Mouse (Mus musculus) hindbrain, embryonic 13.5 days (tissue): ENCODE results near the gene Dnah12. TPM values are rescaled to one million over a fixed set of nuclear protein-coding genes. Genes with fewer than 3 reads are reported as not detected.

Source experiments
- ATAC-seq: fragments of 200-750 bp; cut with Nextera tagmentation; 2 replicates; pipeline ENCODE4 v1.8.0; 2017; ENCODE audit warnings: moderate TSS enrichment; ENCODE audit not compliant: low FRiP score
- H3K27ac ChIP-seq: fragments of 300-500 bp; sonication (generic); 2 replicates; pipeline ENCODE4 v1.5.1; 2015; ENCODE audit warnings: inconsistent platforms, mild to moderate bottlenecking, moderate library complexity
- H3K27me3 ChIP-seq: fragments of 300-500 bp; sonication (generic); 2 replicates; pipeline ENCODE4 v1.6.1; 2015; ENCODE audit warnings: mild to moderate bottlenecking, inconsistent platforms
- H3K36me3 ChIP-seq: fragments of 300-500 bp; sonication (generic); 2 replicates; pipeline ENCODE4 v1.6.1; 2015; ENCODE audit warnings: mild to moderate bottlenecking, inconsistent platforms
- H3K4me1 ChIP-seq: fragments of 300-500 bp; sonication (generic); replicated peaks from 2 replicates; pipeline ENCODE4 v1.6.1; 2015; ENCODE audit warnings: inconsistent platforms
- H3K4me2 ChIP-seq: fragments of 300-500 bp; sonication (generic); 2 replicates; pipeline ENCODE4 v1.6.1; 2015; ENCODE audit warnings: inconsistent platforms, mild to moderate bottlenecking, moderate library complexity
- H3K4me3 ChIP-seq: fragments of 300-500 bp; sonication (generic); 2 replicates; pipeline ENCODE4 v1.5.1; 2015; ENCODE audit warnings: mild to moderate bottlenecking, inconsistent platforms
- H3K9ac ChIP-seq: fragments of 300-500 bp; sonication (generic); 2 replicates; pipeline ENCODE4 v1.6.1; 2015; ENCODE audit warnings: mild to moderate bottlenecking, inconsistent platforms
- H3K9me3 ChIP-seq: fragments of 300-500 bp; sonication (generic); 2 replicates; pipeline ENCODE4 v1.6.1; 2016; ENCODE audit warnings: inconsistent platforms
- WGBS: fragments of 180-500 bp; shearing (Covaris S2); methylation state at CpG from one replicate; pipeline ENCODE4 v1.1.7; 2015; 5-methylcytosine and 5-hydroxymethylcytosine counted together
- polyA plus RNA-seq: library from polyadenylated mRNA; unstranded; fragments of >200 nt; fragmentation: Nextera tagmentation; extraction: Ambion mirVana; gene quantifications from 2 replicates; pipeline ENCODE4 v1.2.1, GENCODE M21; 2015

The Dnah12 gene
- 0.08 and 0.09 TPM in 2 replicates for polyA plus RNA-seq

- H3K4me1 ChIP-seq = no peaks in the 10 kb centered on the region
- H3K9me3 ChIP-seq = no peaks in the 10 kb centered on the region
- H3K4me2 ChIP-seq = no peak within 1 kb of the TSS
- H3K36me3 ChIP-seq = no peaks in the 10 kb centered on the region
- H3K27ac ChIP-seq = no peak within 1 kb of the TSS
- no peaks in the 10 kb centered on the region for H3K27me3 ChIP-seq
- ATAC-seq = no peak
- H3K9ac ChIP-seq = no peak within 1 kb of the TSS
- 89% methylated on average over 3 of the region's 3 CpGs for WGBS
- no peak within 1 kb of the TSS for H3K4me3 ChIP-seq
Observed at GRCm38 (mm10) chr14:26692974-26693373, at the start of gene Dnah12. Dnah12 (plus strand) TSS chr14:26693274.

- 49% methylated on average over 5 of the region's 5 CpGs for WGBS
- Histone ChIP-seq H3K4me1 (peaks cover 15% of the 10 kb centered on the region), H3K9me3 (no peaks in the 10 kb centered on the region), H3K27ac (peak overlapping the region; percentile 70), H3K9ac (no peak overlapping the region), H3K27me3 (no peaks in the 10 kb centered on the region), H3K36me3 (peaks cover 20% of the 10 kb centered on the region), H3K4me3 (peak overlapping the region; percentile 9; the same call in 1 of the 2 replicates), H3K4me2 (peak overlapping the region; percentile 37)
- ATAC-seq = no peak
Observed at GRCm38 (mm10) chr14:26645989-26646650, 47.0 kb upstream of the Dnah12 start.

GRCm38 (mm10) chr14:26647811-26648210 is 45.3 kb upstream of the Dnah12 start:
- 86% methylated on average over 2 of the region's 2 CpGs for WGBS
- Histone ChIP-seq H3K9ac (no peak overlapping the region), H3K4me2 (no peak overlapping the region), H3K27me3 (no peaks in the 10 kb centered on the region), H3K4me3 (no peak overlapping the region), H3K36me3 (peaks cover 26% of the 10 kb centered on the region), H3K27ac (no peak overlapping the region), H3K4me1 (peaks cover 12% of the 10 kb centered on the region), H3K9me3 (no peaks in the 10 kb centered on the region)
- no peak for ATAC-seq

- no peaks in the 10 kb centered on the region for H3K9me3 ChIP-seq
- H3K27ac ChIP-seq = no peak overlapping the region
- no peaks in the 10 kb centered on the region for H3K27me3 ChIP-seq
- no peak overlapping the region for H3K4me2 ChIP-seq
- 0 out of 2 replicates have a peak, but pooled peaks cover 2% of the 10 kb centered on the region for H3K4me1 ChIP-seq
- peaks cover 56% of the 10 kb centered on the region for H3K36me3 ChIP-seq
- no peak for ATAC-seq
- H3K9ac ChIP-seq = no peak overlapping the region
- no peak overlapping the region for H3K4me3 ChIP-seq
Observed at GRCm38 (mm10) chr14:26651901-26652300, 41.2 kb upstream of the Dnah12 start.

- no peaks in the 10 kb centered on the region for H3K4me1 ChIP-seq
- no peak for ATAC-seq
- no peak overlapping the region for H3K4me3 ChIP-seq
- H3K4me2 ChIP-seq = no peak overlapping the region
- no peaks in the 10 kb centered on the region for H3K9me3 ChIP-seq
- no peak overlapping the region for H3K9ac ChIP-seq
- no peaks in the 10 kb centered on the region for H3K27me3 ChIP-seq
- H3K36me3 ChIP-seq = peaks cover 50% of the 10 kb centered on the region
- no peak overlapping the region for H3K27ac ChIP-seq
Observed at GRCm38 (mm10) chr14:26658178-26658577, 34.9 kb upstream of the Dnah12 start.

GRCm38 (mm10) chr14:26660233-26660632 is 32.8 kb upstream of the Dnah12 start:
- 100% methylated on average over 1 of the region's 1 CpGs for WGBS
- Histone ChIP-seq H3K9ac (no peak overlapping the region), H3K4me3 (no peak overlapping the region), H3K27me3 (no peaks in the 10 kb centered on the region), H3K36me3 (peaks cover 43% of the 10 kb centered on the region), H3K9me3 (no peaks in the 10 kb centered on the region), H3K4me1 (no peaks in the 10 kb centered on the region), H3K27ac (no peak overlapping the region), H3K4me2 (no peak overlapping the region)
- ATAC-seq = no peak

- no peak for ATAC-seq
- no peak overlapping the region for H3K4me3 ChIP-seq
- peaks cover 16% of the 10 kb centered on the region for H3K4me1 ChIP-seq
- no peak overlapping the region for H3K4me2 ChIP-seq
- no peaks in the 10 kb centered on the region for H3K9me3 ChIP-seq
- H3K27me3 ChIP-seq = no peaks in the 10 kb centered on the region
- 97% methylated on average over 3 of the region's 3 CpGs for WGBS
- no peak overlapping the region for H3K27ac ChIP-seq
- no peak overlapping the region for H3K9ac ChIP-seq
- H3K36me3 ChIP-seq = peaks cover 42% of the 10 kb centered on the region
Observed at GRCm38 (mm10) chr14:26662016-26662415, 31.1 kb upstream of the Dnah12 start.

- ATAC-seq = no peak
- H3K9me3 ChIP-seq = no peaks in the 10 kb centered on the region
- no peak overlapping the region for H3K27ac ChIP-seq
- H3K36me3 ChIP-seq = peaks cover 38% of the 10 kb centered on the region
- H3K27me3 ChIP-seq = no peaks in the 10 kb centered on the region
- no peak overlapping the region for H3K9ac ChIP-seq
- no peak overlapping the region for H3K4me2 ChIP-seq
- H3K4me3 ChIP-seq = no peak overlapping the region
- 92% methylated on average over 2 of the region's 2 CpGs for WGBS
- H3K4me1 ChIP-seq = peaks cover 20% of the 10 kb centered on the region
Observed at GRCm38 (mm10) chr14:26662488-26662887, 30.6 kb upstream of the Dnah12 start.

GRCm38 (mm10) chr14:26663851-26664250 is 29.2 kb upstream of the Dnah12 start:
- H3K27ac ChIP-seq = no peak overlapping the region
- H3K36me3 ChIP-seq = peaks cover 29% of the 10 kb centered on the region
- H3K4me3 ChIP-seq = no peak overlapping the region
- no peaks in the 10 kb centered on the region for H3K27me3 ChIP-seq
- no peaks in the 10 kb centered on the region for H3K9me3 ChIP-seq
- H3K4me1 ChIP-seq = peaks cover 33% of the 10 kb centered on the region
- H3K9ac ChIP-seq = no peak overlapping the region
- no peak for ATAC-seq
- WGBS = 95% methylated on average over 2 of the region's 2 CpGs
- no peak overlapping the region for H3K4me2 ChIP-seq

- Histone ChIP-seq H3K27ac (no peak overlapping the region), H3K4me2 (peak overlapping the region; percentile 100), H3K9ac (peak overlapping the region; percentile 90), H3K9me3 (no peaks in the 10 kb centered on the region), H3K4me1 (peaks cover 38% of the 10 kb centered on the region), H3K4me3 (peak overlapping the region; percentile 98), H3K36me3 (peaks cover 21% of the 10 kb centered on the region), H3K27me3 (no peaks in the 10 kb centered on the region)
- WGBS = 31% methylated on average over 6 of the region's 6 CpGs
- ATAC-seq = no peak
Observed at GRCm38 (mm10) chr14:26667991-26668370, 25.1 kb upstream of the Dnah12 start.

GRCm38 (mm10) chr14:26668371-26669291 is 24.4 kb upstream of the Dnah12 start:
- Histone ChIP-seq H3K9ac (peak overlapping the region; percentile 90), H3K27ac (peak overlapping the region; percentile 93), H3K4me1 (peaks cover 38% of the 10 kb centered on the region), H3K4me3 (peak overlapping the region; percentile 98), H3K4me2 (peak overlapping the region; percentile 100), H3K36me3 (peaks cover 21% of the 10 kb centered on the region), H3K27me3 (no peaks in the 10 kb centered on the region), H3K9me3 (no peaks in the 10 kb centered on the region)
- under 1% methylated on average over 73 of the region's 73 CpGs for WGBS
- ATAC-seq = peak; percentile 64

GRCm38 (mm10) chr14:26669292-26670073 is 23.6 kb upstream of the Dnah12 start, which contains the start of gene Pde12:
Pde12 (minus strand) TSS chr14:26669883.
- H3K9ac ChIP-seq = peak within 1 kb of the TSS; percentile 90
- H3K27ac ChIP-seq = peak within 1 kb of the TSS; percentile 93
- peaks cover 38% of the 10 kb centered on the region for H3K4me1 ChIP-seq
- peak; percentile 96 for ATAC-seq
- WGBS = under 1% methylated on average over 70 of the region's 70 CpGs
- H3K4me2 ChIP-seq = peak within 1 kb of the TSS; percentile 100
- H3K4me3 ChIP-seq = peak within 1 kb of the TSS; percentile 98
- H3K27me3 ChIP-seq = no peaks in the 10 kb centered on the region
- no peaks in the 10 kb centered on the region for H3K9me3 ChIP-seq
- H3K36me3 ChIP-seq = peaks cover 18% of the 10 kb centered on the region
